Mouse (Mus musculus) macrophage (primary cell): ENCODE data around the gene Erf. TPM values are rescaled to one million over a fixed set of nuclear protein-coding genes. Genes with fewer than 3 reads are reported as not detected.

Experiments
- H3K27ac ChIP-seq: fragments of 350-480 bp; formaldehyde crosslinking; 2 replicates; pipeline ENCODE4 v1.9.0; 2021
- H3K36me3 ChIP-seq: fragments of 350-480 bp; formaldehyde crosslinking; 2 replicates; pipeline ENCODE4 v1.9.0; 2021; ENCODE audit errors: inconsistent target
- H3K4me3 ChIP-seq: fragments of 350-480 bp; formaldehyde crosslinking; 2 replicates; pipeline ENCODE4 v1.9.0; 2021; ENCODE audit errors: inconsistent target
- H3K79me2 ChIP-seq: fragments of 350-480 bp; formaldehyde crosslinking; 2 replicates; pipeline ENCODE4 v1.9.0; 2021; ENCODE audit errors: inconsistent target
- WGBS: methylation state at CpG from one replicate; pipeline ENCODE4 v1.1.7; 2026; ENCODE audit warnings: inconsistent platforms; ENCODE audit not compliant: missing documents; 5-methylcytosine and 5-hydroxymethylcytosine counted together
- polyA plus RNA-seq: library from polyadenylated mRNA; stranded (reverse); fragments of 250-400 nt; gene quantifications from 3 replicates; pipeline ENCODE4 v1.2.4, GENCODE M21; 2018; ENCODE audit warnings: inconsistent platforms

The Erf gene
- polyA plus RNA-seq, 1 experiment from 2014 or later = 11.9 TPM

DNA sequence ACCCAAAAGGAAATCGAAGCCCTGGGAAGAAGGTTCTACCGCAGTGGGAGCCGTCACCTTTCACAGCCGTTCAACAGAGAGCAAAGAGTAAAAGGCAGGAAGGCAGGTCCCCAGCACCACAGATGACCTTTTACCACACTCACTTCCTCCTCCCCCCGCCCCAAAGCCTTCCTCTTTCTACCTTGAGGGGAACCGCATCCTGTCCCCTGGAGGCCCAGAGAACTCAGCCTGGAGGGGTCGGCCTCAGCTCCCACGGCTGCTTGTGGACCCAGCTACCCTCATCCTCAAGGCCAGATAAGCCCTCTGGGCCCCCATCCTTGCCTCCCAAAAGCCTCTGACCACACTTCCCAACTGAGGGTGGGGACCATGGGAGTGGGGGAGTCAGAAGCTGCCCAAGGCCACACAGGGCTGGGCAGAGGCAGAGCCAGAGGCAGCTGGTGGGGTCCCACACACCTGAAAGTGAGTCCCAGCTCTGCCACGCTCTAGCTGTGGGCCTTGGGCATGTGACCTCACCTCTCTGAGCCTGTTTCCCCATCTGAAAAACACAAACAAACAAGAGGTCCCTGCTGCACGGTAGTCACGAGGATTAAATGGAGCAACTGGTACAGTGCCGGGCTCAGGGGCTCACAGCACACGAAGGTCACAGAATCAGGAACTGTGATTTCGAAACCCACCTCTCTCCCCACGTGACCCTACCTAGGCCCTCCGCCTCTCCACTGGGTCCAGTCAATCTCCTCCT lies 45.0 kb downstream of the Erf start:
- Histone ChIP-seq H3K79me2 (no peaks in the 10 kb centered on the region), H3K4me3 (no peak overlapping the region), H3K27ac (no peak overlapping the region), H3K36me3 (peaks cover 43% of the 10 kb centered on the region; the same call in 1 of the 2 replicates)
- 16% methylated on average over 16 of the region's 16 CpGs for WGBS

DNA sequence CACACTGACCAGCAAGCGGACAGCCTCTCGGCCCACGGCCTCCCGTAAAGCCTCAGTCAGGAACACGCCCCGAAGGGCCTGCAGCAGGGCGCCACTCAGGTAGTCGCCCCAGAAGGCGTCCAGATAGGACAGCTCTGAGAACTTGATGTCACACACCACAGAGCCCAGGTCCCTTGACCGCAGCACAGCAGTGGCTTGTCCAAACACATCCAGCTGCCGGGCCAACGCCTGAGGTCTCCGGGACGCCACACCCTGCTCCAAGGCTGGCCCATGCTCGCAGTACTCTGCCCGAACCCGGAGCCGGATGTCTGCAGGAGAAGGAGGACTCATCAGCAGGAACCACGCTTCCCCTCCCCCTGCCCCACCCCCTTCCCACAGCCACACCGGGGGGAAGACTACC lies 46.9 kb downstream of the Erf start:
- 71% methylated on average over 20 of the region's 20 CpGs for WGBS

DNA sequence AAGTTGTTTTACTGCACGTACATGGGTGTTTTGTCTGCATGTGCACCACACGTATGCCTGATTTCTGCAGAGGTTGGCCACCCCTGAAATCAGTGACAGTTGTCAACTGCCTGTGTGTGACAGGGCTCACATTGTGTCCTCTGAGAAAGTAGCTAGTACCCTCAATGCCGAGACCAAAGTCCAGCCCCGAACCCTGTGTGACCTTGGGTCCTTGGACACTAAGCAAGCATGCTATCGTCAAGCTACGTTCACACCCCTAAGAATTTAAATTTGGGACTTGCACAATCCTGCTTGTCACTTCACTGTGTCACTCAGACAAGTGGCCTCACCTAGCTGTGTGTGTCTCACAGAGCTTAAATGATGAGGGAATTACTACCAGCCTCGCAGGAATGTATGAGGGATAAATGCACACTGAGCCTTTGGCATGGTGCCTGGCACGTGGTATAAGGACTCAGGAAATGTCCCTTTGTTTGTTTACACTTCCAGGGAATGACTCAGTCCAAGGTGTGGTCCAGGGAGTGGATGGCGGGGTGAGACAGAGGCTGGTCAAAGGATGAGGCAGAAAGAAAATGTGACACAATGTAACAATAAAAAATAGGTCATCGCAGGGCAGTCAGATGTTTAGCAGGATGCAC lies 53.1 kb downstream of the Erf start:
- WGBS = 77% methylated on average over 10 of the region's 10 CpGs
- Histone ChIP-seq H3K36me3 (peaks cover 5% of the 10 kb centered on the region; the same call in 1 of the 2 replicates), H3K27ac (no peak overlapping the region), H3K4me3 (no peak overlapping the region), H3K79me2 (no peaks in the 10 kb centered on the region)

More for the DNA sequence above, 46.9 kb downstream of the Erf start:
- Histone ChIP-seq H3K4me3 (no peak overlapping the region), H3K79me2 (no peaks in the 10 kb centered on the region), H3K27ac (no peak overlapping the region), H3K36me3 (peaks cover 28% of the 10 kb centered on the region; the same call in 1 of the 2 replicates)

DNA sequence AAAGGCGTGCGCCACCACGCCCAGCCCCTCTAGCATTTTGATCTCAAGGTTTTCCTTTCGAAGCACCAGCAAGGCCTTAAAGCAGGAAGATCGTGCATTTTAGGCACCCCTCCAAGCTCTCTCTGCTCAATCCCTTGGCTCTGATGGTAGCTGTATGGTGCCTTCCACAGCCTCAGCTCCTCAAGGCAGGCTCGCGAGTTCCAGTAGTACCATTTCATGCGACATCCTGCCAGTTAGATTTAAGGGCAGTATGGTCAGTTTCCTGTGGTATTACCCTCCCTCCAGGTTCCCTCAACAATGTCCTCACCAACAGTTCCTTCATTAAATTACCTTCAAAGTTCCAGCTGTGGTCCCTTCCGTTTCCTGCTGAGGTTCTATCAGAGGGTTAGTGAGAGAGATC lies 54.5 kb downstream of the Erf start:
- Histone ChIP-seq H3K79me2 (no peaks in the 10 kb centered on the region), H3K4me3 (no peak overlapping the region), H3K36me3 (no peaks in the 10 kb centered on the region), H3K27ac (no peak overlapping the region)
- WGBS = 49% methylated on average over 9 of the region's 9 CpGs

DNA sequence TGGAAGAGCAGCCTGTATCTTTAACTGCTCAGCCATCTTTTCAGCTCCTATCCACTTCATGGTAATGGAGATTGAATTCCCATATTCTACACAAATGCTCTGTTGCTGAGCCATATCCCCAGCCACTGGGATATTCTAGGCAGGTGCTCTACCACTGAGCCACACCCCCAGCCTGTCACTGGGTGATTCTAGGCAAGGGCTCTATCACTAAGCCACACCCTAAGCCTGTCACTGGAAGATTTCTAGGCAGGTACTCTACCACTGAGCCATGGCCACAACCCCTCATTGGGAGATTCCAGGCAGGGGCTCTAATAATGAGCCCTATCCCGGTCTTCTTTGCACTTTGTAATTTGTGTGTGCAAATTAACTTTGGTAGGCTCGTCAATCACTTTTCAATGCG lies 55.4 kb downstream of the Erf start:
- 91% methylated on average over 3 of the region's 3 CpGs for WGBS
- no peaks in the 10 kb centered on the region for H3K79me2 ChIP-seq
- H3K27ac ChIP-seq = no peak overlapping the region
- no peaks in the 10 kb centered on the region for H3K36me3 ChIP-seq
- no peak overlapping the region for H3K4me3 ChIP-seq

Other genes starting within 250 kb of the Erf start
- gene Atp1a3, start 244.8 kb downstream of the Erf start, polyA plus RNA-seq = 97.0 to 111 TPM (median 106 TPM) in 3 replicates
- 0.22 to 0.47 TPM (median 0.26 TPM) in 3 replicates for gene Grik5, start 178.4 kb downstream of the Erf start, polyA plus RNA-seq
- 5.7 to 7.6 TPM (median 6.5 TPM) in 3 replicates for gene Zfp574, start 178.2 kb downstream of the Erf start, polyA plus RNA-seq
- 10.3 to 30.9 TPM (median 23.9 TPM) in 3 replicates for gene Pou2f2, start 71.0 kb downstream of the Erf start, polyA plus RNA-seq
- 2.2 to 9.2 TPM (median 3.1 TPM) in 3 replicates for gene Dedd2, start 30.1 kb downstream of the Erf start, polyA plus RNA-seq
- gene Zfp526, start 29.3 kb downstream of the Erf start, polyA plus RNA-seq = 4.1 to 4.8 TPM (median 4.5 TPM) in 3 replicates
- 51.8 to 78.1 TPM (median 55.3 TPM) in 3 replicates for gene Gsk3a, start 12.9 kb downstream of the Erf start, polyA plus RNA-seq
- 88.9 to 139 TPM (median 118 TPM) in 3 replicates for gene Cic, start 16.9 kb upstream of the Erf start, polyA plus RNA-seq
- 7.4 to 20.7 TPM (median 14.3 TPM) in 3 replicates for gene Pafah1b3, start 47.2 kb upstream of the Erf start, polyA plus RNA-seq
- not detected in 3 replicates for gene Prr19, start 50.6 kb upstream of the Erf start, polyA plus RNA-seq
- gene Tmem145, start 55.3 kb upstream of the Erf start, polyA plus RNA-seq = not detected in 3 replicates
- gene Megf8, start 66.4 kb upstream of the Erf start, polyA plus RNA-seq = 5.6 to 10.5 TPM (median 7.3 TPM) in 3 replicates
- gene Cnfn, start 119.0 kb upstream of the Erf start, polyA plus RNA-seq = not detected in 3 replicates
- gene Lipe, start 147.9 kb upstream of the Erf start, polyA plus RNA-seq = 7.5 to 17.2 TPM (median 9.2 TPM) in 3 replicates
- gene Cxcl17, start 162.1 kb upstream of the Erf start, polyA plus RNA-seq = not detected in 3 replicates
- 5.5 to 15.5 TPM (median 10.5 TPM) in 3 replicates for gene Ceacam1, start 226.8 kb upstream of the Erf start, polyA plus RNA-seq